Mouse (Mus musculus) CD4-positive, CD25-positive, alpha-beta regulatory T cell, adult 2 months (primary cell): ENCODE measurements around the gene 4930469K13Rik.
"Not testable (repeated sequence)": the region's sequence is repeated elsewhere in the genome, so short reads cannot be mapped to it uniquely, and the experiment has no call there.

Experiments
- DNase-seq: peaks from one replicate; pipeline ENCODE4 v3.0.0-alpha.2; 2012; ENCODE audit warnings: low read depth, low spot score

The 4930469K13Rik gene

GRCm38 (mm10) chr11:34098422-34098821 lies at the start of gene 4930469K13Rik:
Gene 4930469K13Rik (minus strand): TSS chr11:34098554.
- peak; percentile 63 for DNase-seq

- peak; percentile 9 for DNase-seq
These were observed 48.6 kb upstream of the 4930469K13Rik start for GRCm38 (mm10) chr11:34146934-34147333.

GRCm38 (mm10) chr11:34144421-34144820 lies 46.1 kb upstream of the 4930469K13Rik start:
- DNase-seq: no peak

- no peak for DNase-seq
These were observed 45.6 kb upstream of the 4930469K13Rik start for GRCm38 (mm10) chr11:34143984-34144383.

GRCm38 (mm10) chr11:34139296-34139695 lies 40.9 kb upstream of the 4930469K13Rik start:
- no peak for DNase-seq

GRCm38 (mm10) chr11:34128412-34128811 lies 30.1 kb upstream of the 4930469K13Rik start:
- no peak for DNase-seq

- not testable (repeated sequence) for DNase-seq
These were observed 27.4 kb upstream of the 4930469K13Rik start for GRCm38 (mm10) chr11:34125727-34126126.

GRCm38 (mm10) chr11:34124852-34125251 lies 26.5 kb upstream of the 4930469K13Rik start:
- DNase-seq: no peak

- peak; percentile 60 for DNase-seq
These were observed 24.8 kb upstream of the 4930469K13Rik start for GRCm38 (mm10) chr11:34123147-34123546.

- DNase-seq: no peak
These were observed 20.0 kb upstream of the 4930469K13Rik start for GRCm38 (mm10) chr11:34118319-34118718.

- DNase-seq: no peak
These were observed 19.2 kb upstream of the 4930469K13Rik start for GRCm38 (mm10) chr11:34117581-34117980.

GRCm38 (mm10) chr11:34116572-34117135 lies 18.3 kb upstream of the 4930469K13Rik start:
- no peak for DNase-seq

- no peak for DNase-seq
These were observed 15.4 kb upstream of the 4930469K13Rik start for GRCm38 (mm10) chr11:34113760-34114159.

GRCm38 (mm10) chr11:34112781-34113380 lies 14.5 kb upstream of the 4930469K13Rik start:
- no peak for DNase-seq

- DNase-seq: peak; percentile 51
These were observed 13.6 kb upstream of the 4930469K13Rik start for GRCm38 (mm10) chr11:34111940-34112339.

GRCm38 (mm10) chr11:34109260-34109659 lies 10.9 kb upstream of the 4930469K13Rik start:
- DNase-seq: no peak

GRCm38 (mm10) chr11:34104919-34105318 lies 6.6 kb upstream of the 4930469K13Rik start:
- DNase-seq: no peak

- DNase-seq: peak; percentile 45
These were observed 3.5 kb upstream of the 4930469K13Rik start for GRCm38 (mm10) chr11:34101827-34102226.

- DNase-seq: no peak
These were observed 11.3 kb downstream of the 4930469K13Rik start for GRCm38 (mm10) chr11:34087064-34087463.

GRCm38 (mm10) chr11:34086164-34086751 lies 12.1 kb downstream of the 4930469K13Rik start:
- DNase-seq: peak; percentile 36

GRCm38 (mm10) chr11:34084639-34085038 lies 13.7 kb downstream of the 4930469K13Rik start:
- no peak for DNase-seq

GRCm38 (mm10) chr11:34083795-34084194 lies 14.6 kb downstream of the 4930469K13Rik start:
- DNase-seq: no peak
